Comparison of ENCODE assay signal across 8 mouse cellular contexts in genomic region chr7:90059249-90059628, GRCm38 (mm10).
DNase-seq lines count a peak whose midpoint lies in the region; ATAC-seq and TF ChIP-seq lines count a peak whose summit lies in the region.

No protein-coding gene starts in this region.

- ATAC-seq in heart, postnatal 0 days (ENCODE audit: insufficient read depth, low read depth): no peak
- no peak for ATAC-seq in liver, embryonic 14.5 days (ENCODE audit: insufficient read depth)
- ATAC-seq in forebrain, postnatal 0 days: no peak

- intact Hi-C loops in heart, postnatal 10 days (cut with DNase I): no loop called here

- H3K4me3 ChIP-seq in heart, postnatal 0 days (ENCODE audit: low read depth, low read length): no peak overlapping the region
- no peak overlapping the region for H3K4me3 ChIP-seq in bone marrow, adult 2 months (replicated peaks; ENCODE audit: control insufficient read depth, low read depth, low read length)
- H3K4me3 ChIP-seq in liver, embryonic 14.5 days (ENCODE audit: insufficient read depth in 1 of 2, low read depth in 2 of 2, low read length in 2 of 2): no peak overlapping the region
- H3K4me3 ChIP-seq in forebrain, postnatal 0 days (ENCODE audit: low read depth, low read length): no peak overlapping the region

- no peak for DNase-seq in heart, postnatal 0 days (ENCODE audit: low spot score)
- DNase-seq in heart, postnatal 10 days: no peak
- DNase-seq in B cell, adult 2 months: peak; percentile 25 to 34
- DNase-seq in liver, embryonic 14.5 days (ENCODE audit: low read depth in 3 of 3, low spot score in 3 of 3): no peak
- no peak for DNase-seq in retina, postnatal 1 day
- DNase-seq in urinary bladder, adult 18-20 months (ENCODE audit: low spot score in 2 of 2): no peak
- no peak for DNase-seq in forebrain, postnatal 0 days

- no peaks in the 10 kb centered on the region for H3K27me3 ChIP-seq in heart, postnatal 0 days (ENCODE audit: control insufficient read depth, insufficient read depth, low read length)
- H3K27me3 ChIP-seq in liver, embryonic 14.5 days (ENCODE audit: control insufficient read depth, insufficient read depth, low read length): no peaks in the 10 kb centered on the region
- no peaks in the 10 kb centered on the region for H3K27me3 ChIP-seq in forebrain, postnatal 0 days (ENCODE audit: insufficient read depth, low read length)

- H3K9ac ChIP-seq in heart, postnatal 0 days (replicated peaks; ENCODE audit: low read depth, low read length): no peak overlapping the region
- H3K9ac ChIP-seq in liver, embryonic 14.5 days (replicated peaks): peak overlapping the region; percentile 74
- H3K9ac ChIP-seq in forebrain, postnatal 0 days: no peak overlapping the region

- H3K27ac ChIP-seq in heart, postnatal 0 days (ENCODE audit: low read depth): peak overlapping the region; percentile 64; the same call in 1 of the 2 replicates
- peak overlapping the region; percentile 93 for H3K27ac ChIP-seq in bone marrow, adult 2 months (ENCODE audit: control insufficient read depth, insufficient read depth, low read depth, low read length, poor library complexity)
- peak overlapping the region; percentile 97 for H3K27ac ChIP-seq in liver, embryonic 14.5 days
- no peak overlapping the region for H3K27ac ChIP-seq in forebrain, postnatal 0 days (ENCODE audit: low read depth, low read length)

- peaks cover 15% of the 10 kb centered on the region for H3K4me1 ChIP-seq in heart, postnatal 0 days (ENCODE audit: control insufficient read depth, insufficient read depth)
- H3K4me1 ChIP-seq in bone marrow, adult 2 months (ENCODE audit: control insufficient read depth, insufficient read depth, low read length): peaks cover 9% of the 10 kb centered on the region
- H3K4me1 ChIP-seq in liver, embryonic 14.5 days (replicated peaks; ENCODE audit: control insufficient read depth in 2 of 2, insufficient read depth in 2 of 2, low read length in 1 of 2): peaks cover 84 to 90% of the 10 kb centered on the region in 2 experiments
- H3K4me1 ChIP-seq in forebrain, postnatal 0 days (ENCODE audit: insufficient read depth): no peaks in the 10 kb centered on the region

- no peak for TF ChIP-seq POLR2A in bone marrow, adult 2 months (IDR thresholded peaks at IDR 0.05; ENCODE audit: borderline replicate concordance, control insufficient read depth, low read depth, low read length)

- H3K36me3 ChIP-seq in heart, postnatal 0 days (replicated peaks; ENCODE audit: control insufficient read depth, insufficient read depth, low read length): no peaks in the 10 kb centered on the region
- no peaks in the 10 kb centered on the region for H3K36me3 ChIP-seq in liver, embryonic 14.5 days (replicated peaks; ENCODE audit: control insufficient read depth, insufficient read depth, low read depth)
- H3K36me3 ChIP-seq in forebrain, postnatal 0 days (ENCODE audit: insufficient read depth): no peaks in the 10 kb centered on the region

- no peak overlapping the region for H3K4me2 ChIP-seq in heart, postnatal 0 days (ENCODE audit: low read depth, low read length)
- peak overlapping the region; percentile 88 for H3K4me2 ChIP-seq in liver, embryonic 14.5 days (ENCODE audit: low read depth)
- no peak overlapping the region for H3K4me2 ChIP-seq in forebrain, postnatal 0 days (ENCODE audit: low read depth)

- no peak for TF ChIP-seq EP300 in heart, postnatal 0 days (IDR thresholded peaks at IDR 0.05; ENCODE audit: low read depth)
- TF ChIP-seq EP300 in liver, embryonic 14.5 days (IDR thresholded peaks at IDR 0.05; ENCODE audit: low read depth): no peak

- 74% methylated on average over 8 of the region's 8 CpGs for WGBS in heart, postnatal 0 days
- 24% methylated on average over 8 of the region's 8 CpGs for WGBS in bone marrow, adult 2 months
- WGBS in liver, embryonic 14.5 days (ENCODE audit: insufficient replicate concordance): 42% methylated on average over 8 of the region's 8 CpGs
- WGBS in forebrain, postnatal 0 days: 76% methylated on average over 8 of the region's 8 CpGs

- TF ChIP-seq CTCF in heart, postnatal 0 days (IDR thresholded peaks at IDR 0.05; ENCODE audit: low read depth): no peak
- TF ChIP-seq CTCF in bone marrow, adult 2 months (IDR thresholded peaks at IDR 0.05; ENCODE audit: control insufficient read depth, insufficient read depth, low read length): no peak
- TF ChIP-seq CTCF in liver, embryonic 14.5 days (IDR thresholded peaks at IDR 0.05; ENCODE audit: low read depth): no peak
- no peak for TF ChIP-seq CTCF in forebrain, postnatal 0 days (IDR thresholded peaks at IDR 0.05; ENCODE audit: low read depth)

- no peaks in the 10 kb centered on the region for H3K9me3 ChIP-seq in heart, postnatal 0 days (replicated peaks; ENCODE audit: control insufficient read depth, low read length)
- no peaks in the 10 kb centered on the region for H3K9me3 ChIP-seq in liver, embryonic 14.5 days (ENCODE audit: control insufficient read depth, low read length)
- no peaks in the 10 kb centered on the region for H3K9me3 ChIP-seq in forebrain, postnatal 0 days (ENCODE audit: low read length)

Comparison
In these comparisons a context has a peak if more than half of its experiments do, and no peak if none do; other contexts are left out.
1. DNase-seq: peak in B cell, adult 2 months (2 of 2); none in heart, postnatal 0 days (single experiment), heart, postnatal 10 days (0 of 2), liver, embryonic 14.5 days (0 of 3), retina, postnatal 1 day (single experiment), urinary bladder, adult 18-20 months (0 of 2) and forebrain, postnatal 0 days (single experiment).